Mouse (Mus musculus): ENCODE results near the gene Pinlyp. TPM values are rescaled to one million over a fixed set of nuclear protein-coding genes. Genes with fewer than 3 reads are reported as not detected.

Gene Pinlyp
- polyA plus RNA-seq, 1 experiment from 2014 or later: 0.55 TPM

DNA sequence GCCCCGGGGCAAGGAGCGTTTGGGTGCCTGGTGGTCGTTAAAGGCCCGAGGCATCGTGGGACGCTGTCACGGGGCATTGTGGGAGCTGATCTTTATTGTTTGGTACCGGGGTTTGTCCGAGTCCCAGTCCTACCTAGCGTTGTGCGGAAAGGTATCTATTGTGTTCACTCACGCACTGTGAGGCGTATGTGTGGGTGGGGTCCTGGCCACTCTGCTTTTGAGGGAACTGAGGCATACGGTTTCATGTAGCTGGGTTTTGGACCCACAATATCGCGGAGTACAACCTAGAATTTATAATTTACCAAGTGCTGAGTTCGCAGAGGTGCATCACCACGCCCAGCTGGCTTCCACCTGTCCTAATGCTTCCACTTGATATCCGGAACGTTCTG, 38.2 kb downstream of the Pinlyp start:
- no peaks in the 10 kb centered on the region for H3K36me3 ChIP-seq (ENCODE audit: insufficient read depth, low read length)
- H3K9ac ChIP-seq (ENCODE audit: low read depth, low read length): peak overlapping the region; percentile 90
- H3K9me3 ChIP-seq (replicated peaks; ENCODE audit: low read length): no peaks in the 10 kb centered on the region
- H3K27me3 ChIP-seq (ENCODE audit: insufficient read depth, low read length): no peaks in the 10 kb centered on the region
- peak overlapping the region; percentile 81 for H3K4me2 ChIP-seq (ENCODE audit: low read length)
- DNase-seq (ENCODE audit: low spot score): no peak
- H3K4me3 ChIP-seq (replicated peaks; ENCODE audit: low read depth, low read length): peak overlapping the region; percentile 58
- WGBS: under 1% methylated on average over 20 of the region's 20 CpGs
- no peak for TF ChIP-seq CTCF (IDR thresholded peaks at IDR 0.05; ENCODE audit: low read depth)
- peak overlapping the region; percentile 98 for H3K27ac ChIP-seq
- peak; percentile 8; the same call in 1 of the 2 replicates for ATAC-seq (replicated peaks; ENCODE audit: low FRiP score, low read depth)
- H3K4me1 ChIP-seq (replicated peaks; ENCODE audit: insufficient read depth, low read length): 0 out of 2 replicates have a peak, but pooled peaks cover 4% of the 10 kb centered on the region

DNA sequence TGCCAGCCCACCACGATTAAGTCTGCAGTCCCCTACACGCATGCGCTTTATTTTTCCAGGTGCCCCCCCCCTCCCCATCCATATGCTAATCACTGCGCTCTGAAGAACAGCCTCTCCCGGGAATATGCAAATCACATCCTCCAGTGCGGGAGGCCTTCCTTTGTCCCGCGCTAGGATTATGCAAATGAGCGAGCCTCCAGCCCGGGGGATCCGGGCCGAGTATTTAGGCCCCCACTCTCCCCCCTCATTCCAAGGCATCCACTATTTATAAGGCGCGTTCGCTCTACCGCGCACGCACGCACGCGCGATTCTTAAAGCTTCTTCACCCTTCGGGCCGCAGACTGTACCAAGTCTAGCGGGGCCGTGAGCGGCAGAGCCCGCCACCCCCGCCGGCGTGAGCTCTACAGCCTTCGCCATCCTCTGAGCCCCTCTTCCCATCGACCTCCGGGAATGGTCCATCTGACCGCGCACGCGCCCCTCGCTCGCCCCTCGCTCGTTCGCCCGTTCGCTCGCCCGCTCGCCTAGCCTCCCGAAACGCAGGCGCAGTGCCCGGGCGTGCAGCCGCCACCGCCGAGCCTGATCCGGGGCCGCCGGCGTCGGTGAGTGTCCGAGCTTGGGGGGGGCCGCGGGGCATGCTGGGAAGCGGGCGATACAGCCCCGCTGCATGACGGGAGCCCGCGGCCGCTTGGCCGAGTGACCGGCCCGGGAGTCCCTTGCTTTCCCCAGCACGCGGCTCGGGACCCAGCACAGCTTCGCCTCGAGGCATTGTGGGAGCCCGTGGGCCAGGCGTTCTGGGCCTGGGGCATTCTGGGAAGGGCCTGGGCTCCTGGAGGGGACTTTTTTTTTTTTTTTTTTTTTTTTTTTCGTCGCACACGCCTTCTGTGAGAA, 38.8 kb downstream of the Pinlyp start, which contains the start of gene Zfp428:
Zfp428 (plus strand) TSS at position 169 of the 888 bp plus-strand sequence.
- Histone ChIP-seq H3K4me3 (replicated peaks; ENCODE audit: low read depth, low read length) (peak within 1 kb of the TSS; percentile 58), H3K4me2 (ENCODE audit: low read length) (peak within 1 kb of the TSS; percentile 81), H3K27me3 (ENCODE audit: insufficient read depth, low read length) (no peaks in the 10 kb centered on the region), H3K27ac (peak within 1 kb of the TSS; percentile 98), H3K4me1 (replicated peaks; ENCODE audit: insufficient read depth, low read length) (0 out of 2 replicates have a peak, but pooled peaks cover 4% of the 10 kb centered on the region), H3K9ac (ENCODE audit: low read depth, low read length) (peak within 1 kb of the TSS; percentile 90), H3K9me3 (replicated peaks; ENCODE audit: low read length) (no peaks in the 10 kb centered on the region), H3K36me3 (ENCODE audit: insufficient read depth, low read length) (no peaks in the 10 kb centered on the region)
- WGBS: under 1% methylated on average over 83 of the region's 84 CpGs
- TF ChIP-seq CTCF (IDR thresholded peaks at IDR 0.05; ENCODE audit: low read depth): no peak
- DNase-seq (ENCODE audit: low spot score) (peak; percentile 93), ATAC-seq (replicated peaks; ENCODE audit: low FRiP score, low read depth) (peak; percentile 86)

DNA sequence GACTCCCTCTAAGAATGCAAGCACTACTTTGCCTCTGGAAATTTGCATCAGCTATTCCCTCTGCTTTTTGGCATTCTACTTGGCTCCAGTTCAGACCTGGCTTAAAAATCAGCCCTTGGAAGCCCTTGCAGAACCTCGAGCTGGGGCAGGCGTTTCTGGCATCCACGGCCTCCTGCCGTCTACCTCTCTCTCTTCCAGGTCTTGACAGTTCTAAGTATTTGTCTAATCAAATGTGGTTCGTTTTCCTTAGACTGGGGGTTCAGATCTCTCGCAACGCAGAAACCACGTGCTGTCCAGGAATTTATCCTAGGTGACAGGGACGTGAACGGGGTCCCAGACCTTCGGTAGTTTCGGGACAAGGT, 39.5 kb downstream of the Pinlyp start:
- Histone ChIP-seq H3K4me3 (replicated peaks; ENCODE audit: low read depth, low read length) (peak overlapping the region; percentile 58), H3K4me1 (replicated peaks; ENCODE audit: insufficient read depth, low read length) (0 out of 2 replicates have a peak, but pooled peaks cover 4% of the 10 kb centered on the region), H3K27ac (peak overlapping the region; percentile 98), H3K36me3 (ENCODE audit: insufficient read depth, low read length) (no peaks in the 10 kb centered on the region), H3K9me3 (replicated peaks; ENCODE audit: low read length) (no peaks in the 10 kb centered on the region), H3K9ac (ENCODE audit: low read depth, low read length) (peak overlapping the region; percentile 90), H3K4me2 (ENCODE audit: low read length) (peak overlapping the region; percentile 81), H3K27me3 (ENCODE audit: insufficient read depth, low read length) (no peaks in the 10 kb centered on the region)
- no peak for TF ChIP-seq CTCF (IDR thresholded peaks at IDR 0.05; ENCODE audit: low read depth)
- DNase-seq (ENCODE audit: low spot score) (peak; percentile 41), ATAC-seq (replicated peaks; ENCODE audit: low FRiP score, low read depth) (no peak)
- WGBS: under 1% methylated on average over 12 of the region's 12 CpGs

GRCm38 (mm10) chr7:24506065-24506459, 39.9 kb downstream of the Pinlyp start:
- Histone ChIP-seq H3K36me3 (ENCODE audit: insufficient read depth, low read length) (no peaks in the 10 kb centered on the region), H3K9me3 (replicated peaks; ENCODE audit: low read length) (no peaks in the 10 kb centered on the region), H3K4me2 (ENCODE audit: low read length) (peak overlapping the region; percentile 81), H3K4me1 (replicated peaks; ENCODE audit: insufficient read depth, low read length) (0 out of 2 replicates have a peak, but pooled peaks cover 4% of the 10 kb centered on the region), H3K4me3 (replicated peaks; ENCODE audit: low read depth, low read length) (peak overlapping the region; percentile 58; the same call in 1 of the 2 replicates), H3K27ac (peak overlapping the region; percentile 98), H3K9ac (ENCODE audit: low read depth, low read length) (peak overlapping the region; percentile 90; the same call in 1 of the 2 replicates), H3K27me3 (ENCODE audit: insufficient read depth, low read length) (no peaks in the 10 kb centered on the region)
- ATAC-seq (replicated peaks; ENCODE audit: low FRiP score, low read depth): no peak
- TF ChIP-seq CTCF (IDR thresholded peaks at IDR 0.05; ENCODE audit: low read depth): no peak
- no peak for DNase-seq (ENCODE audit: low spot score)
- WGBS: 15% methylated on average over 3 of the region's 3 CpGs

DNA sequence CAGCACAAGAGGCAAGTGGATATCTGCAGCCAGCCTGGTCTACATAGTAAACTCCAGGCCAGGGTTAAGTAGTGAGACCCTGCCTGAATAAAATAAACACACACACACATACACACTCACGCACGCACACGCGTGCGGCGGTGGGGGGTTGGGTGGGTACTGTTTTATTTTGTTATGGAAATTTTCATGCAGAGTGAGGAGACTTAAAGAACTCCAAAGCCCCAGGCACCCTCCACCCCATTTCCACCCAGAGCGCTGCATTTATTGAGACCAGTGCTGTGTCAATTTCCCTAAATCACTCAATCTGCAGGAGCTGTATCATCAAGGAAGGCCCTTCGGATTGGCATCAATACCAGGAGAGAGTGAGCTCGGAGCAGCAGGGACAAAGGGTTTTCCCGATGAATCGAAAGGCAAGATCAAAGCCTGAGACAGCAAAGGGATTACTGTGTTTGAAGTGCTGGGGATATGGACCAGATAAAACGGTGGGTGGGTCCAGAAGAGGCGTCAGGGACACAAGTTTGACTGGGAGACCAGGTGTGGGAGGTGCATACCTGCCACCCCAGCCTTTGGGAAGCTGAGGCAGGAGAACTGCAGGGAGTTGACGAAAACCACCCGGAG, 40.4 kb downstream of the Pinlyp start:
- DNase-seq (ENCODE audit: low spot score) (no peak), ATAC-seq (replicated peaks; ENCODE audit: low FRiP score, low read depth) (no peak)
- WGBS: 33% methylated on average over 15 of the region's 15 CpGs
- TF ChIP-seq CTCF (IDR thresholded peaks at IDR 0.05; ENCODE audit: low read depth): no peak
- Histone ChIP-seq H3K4me3 (replicated peaks; ENCODE audit: low read depth, low read length) (no peak overlapping the region), H3K9ac (ENCODE audit: low read depth, low read length) (no peak overlapping the region), H3K4me2 (ENCODE audit: low read length) (0 out of 2 replicates have a peak overlapping the region, but pooled peaks have one; percentile 81), H3K27ac (no peak overlapping the region), H3K27me3 (ENCODE audit: insufficient read depth, low read length) (0 out of 2 replicates have a peak, but pooled peaks cover 3% of the 10 kb centered on the region), H3K9me3 (replicated peaks; ENCODE audit: low read length) (no peaks in the 10 kb centered on the region), H3K36me3 (ENCODE audit: insufficient read depth, low read length) (no peaks in the 10 kb centered on the region), H3K4me1 (replicated peaks; ENCODE audit: insufficient read depth, low read length) (0 out of 2 replicates have a peak, but pooled peaks cover 4% of the 10 kb centered on the region)

DNA sequence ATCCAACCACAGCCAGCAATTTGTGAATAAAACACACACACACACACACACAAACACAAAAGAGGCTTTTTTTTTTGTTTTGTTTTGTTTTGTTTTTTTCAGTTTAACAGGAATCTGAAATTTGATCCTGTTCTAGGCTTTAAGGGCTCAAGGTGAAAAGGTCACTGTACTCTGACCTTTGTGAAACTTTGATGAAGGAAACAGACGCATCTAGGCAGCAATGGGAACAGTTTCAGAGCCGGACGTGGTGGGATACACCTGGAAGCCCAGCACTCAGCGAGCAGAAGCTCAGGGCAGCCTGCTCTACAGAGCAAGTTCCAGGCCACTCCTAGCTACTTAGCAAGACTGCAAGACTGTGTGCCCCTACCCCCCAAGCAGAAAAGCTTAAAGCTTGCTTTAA, 41.0 kb downstream of the Pinlyp start:
- Histone ChIP-seq H3K27me3 (ENCODE audit: insufficient read depth, low read length) (0 out of 2 replicates have a peak, but pooled peaks cover 7% of the 10 kb centered on the region), H3K4me3 (replicated peaks; ENCODE audit: low read depth, low read length) (no peak overlapping the region), H3K4me1 (replicated peaks; ENCODE audit: insufficient read depth, low read length) (peaks cover 10% of the 10 kb centered on the region; the same call in 1 of the 2 replicates), H3K4me2 (ENCODE audit: low read length) (no peak overlapping the region), H3K27ac (no peak overlapping the region), H3K9me3 (replicated peaks; ENCODE audit: low read length) (no peaks in the 10 kb centered on the region), H3K9ac (ENCODE audit: low read depth, low read length) (no peak overlapping the region), H3K36me3 (ENCODE audit: insufficient read depth, low read length) (no peaks in the 10 kb centered on the region)
- ATAC-seq (replicated peaks; ENCODE audit: low FRiP score, low read depth) (no peak), DNase-seq (ENCODE audit: low spot score) (no peak)
- TF ChIP-seq CTCF (IDR thresholded peaks at IDR 0.05; ENCODE audit: low read depth): no peak
- 13% methylated on average over 4 of the region's 4 CpGs for WGBS
